Mouse (Mus musculus) kidney, postnatal 0 days (tissue): ENCODE measurements at regions not wholly inside any gene's neighbourhood (a gene's known extent, or its start where the extent isn't known, plus 50 kb on each side); places are given as distances from the start of the nearest gene placed in this dataset.

Source experiments
- ATAC-seq: fragments of 200-750 bp; cut with Nextera tagmentation; replicated peaks from 2 replicates; pipeline ENCODE4 v1.8.0; 2017; ENCODE audit warnings: low read depth, moderate number of reproducible peaks, moderate TSS enrichment, moderate library complexity; ENCODE audit not compliant: low FRiP score
- DNase-seq: peaks from one replicate; pipeline ENCODE4 v3.0.0-alpha.2; 2016; ENCODE audit warnings: low spot score
- H3K27ac ChIP-seq: fragments of 300-500 bp; sonication (generic); 2 replicates; pipeline ENCODE4 v1.5.1; 2014; ENCODE audit warnings: mild to moderate bottlenecking
- H3K27me3 ChIP-seq: fragments of 300-500 bp; sonication (generic); 2 replicates; pipeline ENCODE4 v1.6.1; 2014; ENCODE audit warnings: low read length, mixed read lengths; ENCODE audit not compliant: insufficient read depth
- H3K36me3 ChIP-seq: fragments of 300-500 bp; sonication (generic); 2 replicates; pipeline ENCODE4 v1.6.1; 2014; ENCODE audit warnings: low read length, mixed read lengths; ENCODE audit not compliant: insufficient read depth
- H3K4me1 ChIP-seq: fragments of 300-500 bp; sonication (generic); replicated peaks from 2 replicates; pipeline ENCODE4 v1.6.1; 2014; ENCODE audit warnings: antibody characterized with exemption, low read length, mixed read lengths; ENCODE audit not compliant: insufficient read depth
- H3K4me2 ChIP-seq: fragments of 300-500 bp; sonication (generic); 2 replicates; pipeline ENCODE4 v1.6.1; 2014; ENCODE audit warnings: mild to moderate bottlenecking, low read length, moderate library complexity, mixed read lengths
- H3K4me3 ChIP-seq: fragments of 300-500 bp; sonication (generic); replicated peaks from 2 replicates; pipeline ENCODE4 v1.5.1; 2014; ENCODE audit warnings: low read depth, low read length
- H3K9ac ChIP-seq: fragments of 300-500 bp; sonication (generic); 2 replicates; pipeline ENCODE4 v1.6.1; 2014; ENCODE audit warnings: low read depth, low read length
- H3K9me3 ChIP-seq: fragments of 300-500 bp; sonication (generic); replicated peaks from 2 replicates; pipeline ENCODE4 v1.6.1; 2016; ENCODE audit warnings: low read length, inconsistent platforms, mixed read lengths
- CTCF ChIP-seq: IDR thresholded peaks from 2 replicates; pipeline ENCODE4 v1.5.1; 2016; ENCODE audit warnings: antibody characterized with exemption, low read depth, mild to moderate bottlenecking, moderate library complexity
- WGBS: fragments of 180-500 bp; shearing (Covaris S2); extraction: QIAGEN DNeasy Blood & Tissue Kit; methylation state at CpG from one replicate; pipeline ENCODE4 v1.1.7; 2014; 5-methylcytosine and 5-hydroxymethylcytosine counted together

GRCm38 (mm10) chr16:13040312-13041100, 69.0 kb upstream of the Ercc4 start:
- Histone ChIP-seq H3K4me3 (no peak overlapping the region), H3K27ac (peak overlapping the region; percentile 86), H3K4me2 (peak overlapping the region; percentile 25), H3K4me1 (peaks cover 2% of the 10 kb centered on the region; the same call in 1 of the 2 replicates), H3K27me3 (no peaks in the 10 kb centered on the region), H3K36me3 (no peaks in the 10 kb centered on the region), H3K9me3 (no peaks in the 10 kb centered on the region), H3K9ac (0 out of 2 replicates have a peak overlapping the region, but pooled peaks have one; percentile 23)
- ATAC-seq (no peak; the same call in 1 of the 2 replicates), DNase-seq (peak; percentile 86)
- WGBS, result 29% methylated on average over 15 of the region's 15 CpGs
- no peak for TF ChIP-seq CTCF

- Histone ChIP-seq H3K9ac (no peak overlapping the region), H3K4me1 (peaks cover 6% of the 10 kb centered on the region; the same call in 1 of the 2 replicates), H3K36me3 (no peaks in the 10 kb centered on the region), H3K27ac (peak overlapping the region; percentile 86), H3K27me3 (no peaks in the 10 kb centered on the region), H3K4me2 (no peak overlapping the region), H3K4me3 (no peak overlapping the region), H3K9me3 (no peaks in the 10 kb centered on the region)
- no peak for DNase-seq
- TF ChIP-seq CTCF, result no peak
- peak; percentile 74 for ATAC-seq
- 45% methylated on average over 3 of the region's 3 CpGs for WGBS
These were observed 68.1 kb upstream of the Ercc4 start for GRCm38 (mm10) chr16:13041356-13041755.

DNA sequence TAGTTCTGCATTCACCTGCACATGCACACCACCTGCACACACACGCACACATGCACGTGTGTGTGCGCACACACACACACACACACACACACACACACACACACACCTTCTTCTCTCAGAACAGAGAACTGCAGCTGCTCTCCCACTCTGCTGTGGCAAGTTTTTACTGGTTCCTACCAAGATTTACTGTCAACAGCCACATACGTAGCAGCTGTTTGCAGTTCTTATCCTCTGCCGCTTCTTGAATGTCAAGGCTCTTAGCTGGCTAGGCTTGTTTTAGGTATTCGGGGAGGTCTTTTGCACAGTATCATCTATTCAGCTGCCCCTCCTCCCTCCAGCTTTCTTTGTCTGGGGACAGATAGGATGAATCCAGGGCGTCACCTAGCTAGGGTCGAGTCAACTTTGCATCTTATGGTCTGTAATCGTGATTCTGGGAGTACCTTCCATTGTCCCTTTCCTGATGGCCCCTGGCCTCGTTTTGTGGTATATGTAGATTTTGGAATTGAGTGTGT, 64.3 kb upstream of the Ercc4 start:
- DNase-seq, result peak; percentile 80
- Histone ChIP-seq H3K9ac (no peak overlapping the region), H3K27ac (no peak overlapping the region; the same call in 1 of the 2 replicates), H3K9me3 (no peaks in the 10 kb centered on the region), H3K36me3 (no peaks in the 10 kb centered on the region), H3K27me3 (no peaks in the 10 kb centered on the region), H3K4me2 (no peak overlapping the region), H3K4me1 (peaks cover 8% of the 10 kb centered on the region; the same call in 1 of the 2 replicates), H3K4me3 (no peak overlapping the region)
- no peak for TF ChIP-seq CTCF
- WGBS, result 41% methylated on average over 10 of the region's 10 CpGs
- 0 out of 2 replicates have a peak, but pooled peaks have one; percentile 38 for ATAC-seq

DNA sequence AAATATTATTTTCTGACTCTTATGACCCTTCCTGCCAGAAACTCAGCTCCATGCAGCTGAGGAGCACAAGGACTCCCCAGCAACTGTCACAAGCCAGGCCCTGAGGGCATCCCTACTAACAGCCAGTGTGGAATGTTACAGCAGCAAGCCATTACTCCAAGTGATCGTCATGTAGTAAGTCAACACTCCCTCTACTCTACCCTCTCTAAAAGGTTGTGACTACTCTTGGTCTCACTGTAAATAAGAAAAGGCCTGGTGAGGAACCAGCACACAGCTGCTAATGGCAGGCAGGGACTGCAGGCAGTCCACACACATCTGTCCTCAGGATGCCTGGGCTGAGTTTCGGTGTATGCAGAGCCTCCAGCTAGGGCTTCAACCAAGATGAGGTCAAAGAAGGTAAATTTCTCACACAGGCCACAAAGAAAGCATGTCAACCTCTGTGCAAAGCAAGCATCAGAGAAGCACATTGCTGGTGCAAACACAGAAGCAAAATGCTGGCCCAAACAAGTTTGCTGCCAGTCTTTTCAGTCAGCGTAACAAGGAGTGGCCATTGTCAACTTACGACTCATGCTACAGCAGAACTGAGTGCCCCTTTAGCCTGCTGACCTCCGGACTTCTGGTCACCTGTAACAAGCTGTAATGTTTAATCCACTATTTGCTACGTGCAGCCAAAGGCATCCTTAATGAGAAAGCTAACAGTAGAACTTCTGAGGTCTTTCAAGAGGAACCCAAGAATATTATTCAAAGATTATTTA, 62.9 kb upstream of the Ercc4 start:
- no peaks in the 10 kb centered on the region for H3K9me3 ChIP-seq
- no peak for TF ChIP-seq CTCF
- H3K4me1 ChIP-seq, result peaks cover 5% of the 10 kb centered on the region; the same call in 1 of the 2 replicates
- H3K27ac ChIP-seq, result peak overlapping the region; percentile 60; the same call in 1 of the 2 replicates
- no peak for DNase-seq
- no peak overlapping the region for H3K9ac ChIP-seq
- peak; percentile 78 for ATAC-seq
- no peak overlapping the region for H3K4me3 ChIP-seq
- 61% methylated on average over 6 of the region's 6 CpGs for WGBS
- no peak overlapping the region for H3K4me2 ChIP-seq
- no peaks in the 10 kb centered on the region for H3K36me3 ChIP-seq
- H3K27me3 ChIP-seq, result no peaks in the 10 kb centered on the region

- Histone ChIP-seq H3K27ac (no peak overlapping the region), H3K4me2 (no peak overlapping the region), H3K4me3 (no peak overlapping the region), H3K27me3 (no peaks in the 10 kb centered on the region), H3K9me3 (no peaks in the 10 kb centered on the region), H3K4me1 (peaks cover 5% of the 10 kb centered on the region; the same call in 1 of the 2 replicates), H3K36me3 (no peaks in the 10 kb centered on the region), H3K9ac (no peak overlapping the region)
- TF ChIP-seq CTCF, result no peak; the same call in 1 of the 2 replicates
- ATAC-seq (no peak), DNase-seq (no peak)
- WGBS, result 92% methylated on average over 4 of the region's 4 CpGs
These were observed 60.2 kb upstream of the Ercc4 start for GRCm38 (mm10) chr16:13049321-13049720.

DNA sequence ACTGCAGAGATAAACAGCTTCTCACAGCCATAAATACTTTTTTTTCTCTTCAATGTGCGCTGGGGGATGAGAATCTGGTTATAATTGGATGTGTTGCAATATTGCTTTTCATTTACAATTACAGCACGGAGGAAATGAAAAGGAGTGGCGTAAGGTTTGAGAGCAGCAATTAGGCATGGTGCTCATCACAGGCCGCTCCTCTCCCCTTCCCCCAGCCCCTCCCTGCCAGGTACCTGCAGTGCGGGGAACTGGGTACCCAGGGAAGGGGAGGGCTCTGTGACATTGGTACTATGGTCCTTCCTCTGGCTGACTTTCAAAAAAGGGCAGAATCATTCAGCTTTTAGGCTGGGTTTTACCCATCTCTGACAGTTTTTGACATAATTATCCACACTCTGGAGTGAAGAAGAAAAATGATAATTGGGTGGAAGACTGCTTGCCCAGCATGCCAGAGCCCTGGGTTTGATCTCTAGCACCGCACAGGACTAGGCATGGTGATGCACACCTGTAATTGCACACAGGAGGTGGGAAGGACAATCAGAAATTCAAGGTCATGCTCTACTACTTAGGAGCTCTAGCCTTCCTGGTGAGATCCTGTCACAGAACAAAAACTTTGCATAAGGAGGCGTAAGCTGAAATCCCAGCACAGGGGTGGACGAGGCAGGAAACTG, 59.1 kb upstream of the Ercc4 start:
- H3K36me3 ChIP-seq, result no peaks in the 10 kb centered on the region
- no peak for TF ChIP-seq CTCF
- 82% methylated on average over 8 of the region's 8 CpGs for WGBS
- no peak for DNase-seq
- no peak overlapping the region for H3K4me2 ChIP-seq
- H3K9me3 ChIP-seq, result no peaks in the 10 kb centered on the region
- no peak overlapping the region for H3K4me3 ChIP-seq
- no peak overlapping the region for H3K9ac ChIP-seq
- ATAC-seq, result no peak
- H3K27me3 ChIP-seq, result no peaks in the 10 kb centered on the region
- peaks cover 5% of the 10 kb centered on the region; the same call in 1 of the 2 replicates for H3K4me1 ChIP-seq
- H3K27ac ChIP-seq, result no peak overlapping the region
